Mouse (Mus musculus): Measurements from ENCODE around the gene Btbd35f27. TPM values are rescaled to one million over a fixed set of nuclear protein-coding genes. Genes with fewer than 3 reads are reported as not detected.
"Not testable (repeated sequence)": the region's sequence is repeated elsewhere in the genome, so short reads cannot be mapped to it uniquely, and the experiment has no call there.

The Btbd35f27 gene
- total RNA-seq (2012; rRNA removed) (not detected in 2 replicates), polyA plus RNA-seq (2012; ENCODE audit: insufficient read depth in 1 of 2, insufficient read length in 2 of 2, low read depth in 1 of 2, low replicate concordance in 2 of 2, missing spikeins in 1 of 2) (not detected)

DNA sequence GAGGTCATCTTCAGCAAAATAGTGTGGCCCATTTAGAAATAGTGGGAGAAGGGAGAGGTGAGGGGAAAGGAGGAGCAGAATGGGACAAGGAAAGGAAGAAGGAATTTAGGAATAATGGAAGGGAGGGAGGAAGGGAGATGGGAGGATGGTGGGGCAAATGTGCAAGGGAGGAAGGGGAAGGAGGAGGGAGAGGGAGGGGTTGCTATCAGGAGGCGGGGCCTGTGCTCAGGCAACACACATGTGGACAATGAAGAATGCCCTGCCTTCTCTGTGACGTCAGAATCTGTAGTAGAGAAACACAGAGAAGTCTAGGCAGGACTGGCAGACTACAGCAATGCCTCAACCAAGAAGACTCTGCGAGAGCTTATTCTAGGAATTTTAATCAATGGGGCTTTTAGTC is at the start of gene Btbd35f27:
Gene Btbd35f27 (plus strand): TSS at position 301 of the 400 bp plus-strand sequence.
- not testable (repeated sequence) for H3K4me1 ChIP-seq (ENCODE audit: control insufficient read depth in 1 of 2, insufficient read depth in 2 of 2, low read length in 2 of 2); H3K9me3 ChIP-seq (replicated peaks; ENCODE audit: insufficient read depth, low read length); H3K79me2 ChIP-seq (ENCODE audit: control insufficient read depth, insufficient read depth, low read length, poor library complexity); H3K36me3 ChIP-seq (ENCODE audit: control insufficient read depth in 1 of 2, insufficient read depth in 2 of 2, low read length in 2 of 2); H3K4me3 ChIP-seq (ENCODE audit: control insufficient read depth in 1 of 2, insufficient read depth in 1 of 2, low read depth in 2 of 2, low read length in 2 of 2); DNase-seq (ENCODE audit: low read depth, low spot score); H3K9ac ChIP-seq (ENCODE audit: control insufficient read depth, low read depth, low read length, poor library complexity, severe bottlenecking); H3K27ac ChIP-seq (ENCODE audit: control insufficient read depth, low read depth, low read length); H3K27me3 ChIP-seq (ENCODE audit: control insufficient read depth in 1 of 2, insufficient read depth in 2 of 2, low read length in 2 of 2)

Other genes starting within 250 kb of the Btbd35f27 start
- gene Btbd35f4, start 151.6 kb upstream of the Btbd35f27 start, total RNA-seq (2012; rRNA removed) = not detected in 2 replicates
- not detected for gene Btbd35f4, start 151.6 kb upstream of the Btbd35f27 start, polyA plus RNA-seq (2012; ENCODE audit: insufficient read depth in 1 of 2, insufficient read length in 2 of 2, low read depth in 1 of 2, low replicate concordance in 2 of 2, missing spikeins in 1 of 2)

Measured in MEL (cell line).